Mouse (Mus musculus): ENCODE results near the gene Znrf2. TPM values are rescaled to one million over a fixed set of nuclear protein-coding genes. Genes with fewer than 3 reads are reported as not detected.

Gene Znrf2
- polyA plus RNA-seq, 1 experiment from 2014 or later = 3.0 TPM

DNA sequence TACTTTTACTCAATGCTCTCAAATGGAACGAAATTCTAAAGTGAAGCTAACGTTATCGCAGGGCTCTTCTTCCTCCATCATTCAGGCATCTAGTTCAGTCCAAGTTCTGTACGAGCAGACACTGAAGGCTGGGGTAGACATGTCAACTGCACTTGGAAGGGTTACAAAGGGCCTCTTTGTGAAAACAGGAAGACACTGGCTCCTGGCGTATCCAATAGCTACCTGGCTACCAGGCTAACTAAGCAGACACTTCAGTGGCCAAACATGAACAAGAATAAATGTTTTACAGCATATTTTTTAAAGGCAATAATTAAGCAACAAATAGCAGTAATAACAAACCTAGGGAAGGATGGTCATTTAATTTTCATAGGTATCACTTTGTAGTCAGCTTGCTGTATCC lies 21.7 kb upstream of the Znrf2 start:
- WGBS = 85% methylated on average over 5 of the region's 5 CpGs
- H3K9ac ChIP-seq (ENCODE audit: low read length) = no peak overlapping the region
- H3K4me2 ChIP-seq (ENCODE audit: low read depth, low read length, severe bottlenecking) = no peak overlapping the region
- no peak overlapping the region for H3K4me3 ChIP-seq (ENCODE audit: low read depth, low read length)
- no peak for DNase-seq (ENCODE audit: low spot score)
- H3K9me3 ChIP-seq (ENCODE audit: control insufficient read depth, low read length) = no peaks in the 10 kb centered on the region
- no peak for ATAC-seq (replicated peaks; ENCODE audit: low FRiP score)
- H3K27me3 ChIP-seq (ENCODE audit: control insufficient read depth, insufficient read depth, low read length) = no peaks in the 10 kb centered on the region
- no peaks in the 10 kb centered on the region for H3K36me3 ChIP-seq (ENCODE audit: control insufficient read depth, insufficient read depth, low read length)
- no peaks in the 10 kb centered on the region for H3K4me1 ChIP-seq (replicated peaks; ENCODE audit: control insufficient read depth, insufficient read depth, low read length)
- no peak overlapping the region for H3K27ac ChIP-seq (ENCODE audit: low read depth, low read length)

DNA sequence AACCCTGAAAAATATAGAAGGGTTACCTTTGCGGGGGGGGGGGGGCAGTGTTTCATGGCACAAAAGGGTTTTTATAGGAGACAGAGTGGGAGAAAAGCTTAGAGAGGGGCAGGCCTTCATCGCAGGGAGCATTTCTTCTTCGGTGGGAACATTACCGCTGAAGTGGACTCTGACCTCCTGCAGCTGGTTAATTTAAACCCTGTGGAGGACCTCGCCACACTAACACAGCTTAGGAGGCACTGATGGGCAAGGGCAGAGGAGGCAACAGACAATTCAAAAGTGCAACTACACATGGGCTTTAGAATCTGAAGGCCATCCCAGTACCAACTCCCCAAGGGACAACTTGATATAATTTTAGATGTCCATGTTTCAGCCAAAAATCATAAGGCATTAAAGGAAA lies 20.7 kb upstream of the Znrf2 start:
- Histone ChIP-seq H3K36me3 (ENCODE audit: control insufficient read depth, insufficient read depth, low read length) (no peaks in the 10 kb centered on the region), H3K27me3 (ENCODE audit: control insufficient read depth, insufficient read depth, low read length) (no peaks in the 10 kb centered on the region), H3K4me3 (ENCODE audit: low read depth, low read length) (no peak overlapping the region), H3K9me3 (ENCODE audit: control insufficient read depth, low read length) (no peaks in the 10 kb centered on the region), H3K4me1 (replicated peaks; ENCODE audit: control insufficient read depth, insufficient read depth, low read length) (no peaks in the 10 kb centered on the region), H3K4me2 (ENCODE audit: low read depth, low read length, severe bottlenecking) (no peak overlapping the region), H3K27ac (ENCODE audit: low read depth, low read length) (no peak overlapping the region), H3K9ac (ENCODE audit: low read length) (no peak overlapping the region)
- ATAC-seq (replicated peaks; ENCODE audit: low FRiP score) = no peak
- DNase-seq (ENCODE audit: low spot score) = no peak
- 76% methylated on average over 5 of the region's 5 CpGs for WGBS

DNA sequence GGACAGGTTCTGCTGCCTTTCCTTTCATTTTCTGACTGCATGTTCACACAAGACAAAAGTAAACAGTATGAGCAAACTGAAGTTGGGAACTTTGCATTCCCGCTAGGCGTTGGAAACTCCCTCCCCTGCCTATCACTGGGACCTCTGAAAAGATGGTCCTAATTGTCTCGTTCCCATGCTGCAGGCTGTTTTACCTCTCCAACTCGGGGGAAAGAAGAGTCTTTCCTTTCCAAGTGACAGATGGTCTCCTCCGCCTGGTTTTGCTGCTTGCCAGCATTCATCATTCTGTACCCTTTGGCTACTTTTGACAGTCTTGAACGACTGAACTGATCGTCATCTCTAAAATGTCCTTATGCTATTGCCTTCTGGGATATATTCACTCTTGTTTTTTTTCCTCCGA lies 14.4 kb upstream of the Znrf2 start:
- Histone ChIP-seq H3K9me3 (ENCODE audit: control insufficient read depth, low read length) (no peaks in the 10 kb centered on the region), H3K9ac (ENCODE audit: low read length) (no peak overlapping the region), H3K4me2 (ENCODE audit: low read depth, low read length, severe bottlenecking) (no peak overlapping the region), H3K4me1 (replicated peaks; ENCODE audit: control insufficient read depth, insufficient read depth, low read length) (no peaks in the 10 kb centered on the region), H3K4me3 (ENCODE audit: low read depth, low read length) (no peak overlapping the region), H3K27me3 (ENCODE audit: control insufficient read depth, insufficient read depth, low read length) (no peaks in the 10 kb centered on the region), H3K36me3 (ENCODE audit: control insufficient read depth, insufficient read depth, low read length) (no peaks in the 10 kb centered on the region), H3K27ac (ENCODE audit: low read depth, low read length) (no peak overlapping the region)
- no peak for DNase-seq (ENCODE audit: low spot score)
- ATAC-seq (replicated peaks; ENCODE audit: low FRiP score) = no peak
- 75% methylated on average over 8 of the region's 8 CpGs for WGBS

DNA sequence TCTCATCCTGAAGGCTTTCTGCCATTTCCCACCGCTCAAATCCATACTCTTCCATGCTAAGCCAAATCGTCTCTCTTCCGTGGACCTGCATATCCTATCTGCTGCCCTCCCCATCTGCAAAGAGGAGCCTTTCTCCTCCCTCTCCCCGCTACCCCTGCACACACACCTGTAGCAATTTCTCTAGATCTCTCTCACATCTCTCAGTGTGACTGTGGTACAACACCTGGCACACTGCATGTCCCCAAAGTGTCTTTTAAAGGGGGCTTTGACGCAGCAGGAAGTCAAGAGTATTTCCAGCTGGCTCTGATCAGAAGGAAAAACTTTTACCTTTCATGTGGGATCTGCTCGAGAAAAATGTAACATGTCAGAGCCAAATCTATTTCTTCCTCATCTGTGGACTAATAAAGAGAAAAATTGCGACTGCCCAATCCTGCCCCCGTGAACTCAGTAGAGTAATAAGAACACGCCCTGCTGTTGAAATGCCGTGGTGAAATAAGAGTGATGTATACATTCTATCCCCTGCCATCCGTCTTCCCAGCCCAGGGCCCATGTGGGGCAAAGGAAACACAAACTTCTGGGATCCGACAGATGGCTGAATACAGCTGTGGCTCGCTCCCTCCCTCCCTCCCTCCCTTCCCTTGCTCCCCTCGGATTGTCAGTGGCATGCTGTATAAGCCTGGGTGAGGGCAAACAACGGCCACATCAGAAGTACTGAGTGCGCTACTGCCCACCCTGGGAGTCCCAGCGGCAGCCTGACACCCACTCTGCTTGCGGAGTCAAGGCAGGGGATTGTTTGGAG lies 12.5 kb upstream of the Znrf2 start:
- no peak overlapping the region for H3K27ac ChIP-seq (ENCODE audit: low read depth, low read length)
- H3K4me2 ChIP-seq (ENCODE audit: low read depth, low read length, severe bottlenecking) = no peak overlapping the region
- 66% methylated on average over 18 of the region's 18 CpGs for WGBS
- H3K4me1 ChIP-seq (replicated peaks; ENCODE audit: control insufficient read depth, insufficient read depth, low read length) = no peaks in the 10 kb centered on the region
- no peaks in the 10 kb centered on the region for H3K27me3 ChIP-seq (ENCODE audit: control insufficient read depth, insufficient read depth, low read length)
- no peak for DNase-seq (ENCODE audit: low spot score)
- ATAC-seq (replicated peaks; ENCODE audit: low FRiP score) = no peak
- H3K4me3 ChIP-seq (ENCODE audit: low read depth, low read length) = no peak overlapping the region
- H3K9me3 ChIP-seq (ENCODE audit: control insufficient read depth, low read length) = no peaks in the 10 kb centered on the region
- no peaks in the 10 kb centered on the region for H3K36me3 ChIP-seq (ENCODE audit: control insufficient read depth, insufficient read depth, low read length)
- H3K9ac ChIP-seq (ENCODE audit: low read length) = no peak overlapping the region

DNA sequence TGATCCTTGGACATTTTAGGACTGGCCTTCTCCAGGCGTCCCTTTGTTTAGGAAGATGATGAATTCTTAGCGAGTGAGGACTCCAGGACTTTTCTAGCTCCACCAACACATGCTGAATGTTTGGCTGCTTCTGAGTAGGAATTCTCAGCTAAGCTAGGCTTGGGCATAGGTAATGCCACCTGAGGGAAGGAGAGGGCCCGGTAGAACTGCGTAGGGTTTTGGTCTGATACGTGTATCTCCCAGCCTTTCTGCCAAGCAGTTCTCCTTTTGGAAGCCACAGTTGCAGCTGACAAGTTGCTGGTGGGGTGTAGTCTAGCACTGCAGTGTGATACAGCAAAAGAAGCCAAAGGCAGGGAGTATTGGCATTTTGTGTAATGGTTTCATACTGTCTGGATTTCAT lies 10.9 kb upstream of the Znrf2 start:
- 79% methylated on average over 5 of the region's 5 CpGs for WGBS
- no peak overlapping the region for H3K9ac ChIP-seq (ENCODE audit: low read length)
- no peaks in the 10 kb centered on the region for H3K4me1 ChIP-seq (replicated peaks; ENCODE audit: control insufficient read depth, insufficient read depth, low read length)
- no peak for DNase-seq (ENCODE audit: low spot score)
- no peaks in the 10 kb centered on the region for H3K27me3 ChIP-seq (ENCODE audit: control insufficient read depth, insufficient read depth, low read length)
- no peak for ATAC-seq (replicated peaks; ENCODE audit: low FRiP score)
- no peaks in the 10 kb centered on the region for H3K36me3 ChIP-seq (ENCODE audit: control insufficient read depth, insufficient read depth, low read length)
- no peak overlapping the region for H3K27ac ChIP-seq (ENCODE audit: low read depth, low read length)
- no peak overlapping the region for H3K4me2 ChIP-seq (ENCODE audit: low read depth, low read length, severe bottlenecking)
- no peak overlapping the region for H3K4me3 ChIP-seq (ENCODE audit: low read depth, low read length)
- H3K9me3 ChIP-seq (ENCODE audit: control insufficient read depth, low read length) = no peaks in the 10 kb centered on the region

DNA sequence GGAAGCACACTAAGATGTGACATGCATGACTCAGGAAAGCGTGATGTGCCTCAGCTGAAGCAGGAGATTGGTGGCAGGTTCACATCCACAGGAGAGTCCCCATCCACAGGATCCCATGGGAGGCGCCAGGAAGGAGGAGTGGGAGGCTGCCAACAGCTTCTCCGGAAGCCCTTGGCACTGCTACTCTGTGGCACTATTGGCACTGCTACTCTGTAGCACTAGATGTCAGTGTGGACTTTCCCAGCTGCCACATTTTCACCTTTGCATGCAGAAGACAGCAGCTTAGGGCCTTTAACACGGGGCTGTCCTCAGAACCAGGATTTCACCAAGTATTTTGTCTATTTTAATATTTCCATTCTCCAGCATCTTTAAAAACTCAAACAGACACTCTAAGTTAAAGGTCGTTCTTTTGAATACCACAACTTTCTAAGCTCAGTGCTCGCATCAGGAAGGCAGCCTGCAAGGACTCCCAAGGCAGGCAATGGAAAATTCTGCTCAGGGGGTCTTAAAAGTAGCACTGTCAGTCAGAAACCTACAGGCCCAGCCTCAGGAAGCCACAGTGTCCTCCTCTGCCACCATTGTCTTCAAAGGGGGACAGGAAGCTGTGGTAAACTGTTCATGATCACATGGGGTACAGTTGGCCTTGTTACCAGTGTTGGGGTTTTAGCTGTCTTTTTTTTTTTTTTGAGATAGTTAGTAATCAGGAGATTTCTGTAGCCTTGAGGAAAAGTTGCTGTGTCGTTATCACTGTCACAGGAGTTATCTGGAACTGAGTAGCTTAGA lies 7.0 kb upstream of the Znrf2 start:
- Histone ChIP-seq H3K9me3 (ENCODE audit: control insufficient read depth, low read length) (no peaks in the 10 kb centered on the region), H3K9ac (ENCODE audit: low read length) (no peak overlapping the region), H3K4me3 (ENCODE audit: low read depth, low read length) (no peak overlapping the region), H3K27ac (ENCODE audit: low read depth, low read length) (no peak overlapping the region), H3K4me2 (ENCODE audit: low read depth, low read length, severe bottlenecking) (no peak overlapping the region), H3K4me1 (replicated peaks; ENCODE audit: control insufficient read depth, insufficient read depth, low read length) (no peaks in the 10 kb centered on the region), H3K27me3 (ENCODE audit: control insufficient read depth, insufficient read depth, low read length) (no peaks in the 10 kb centered on the region), H3K36me3 (ENCODE audit: control insufficient read depth, insufficient read depth, low read length) (no peaks in the 10 kb centered on the region)
- DNase-seq (ENCODE audit: low spot score) = no peak
- 74% methylated on average over 7 of the region's 7 CpGs for WGBS
- no peak for ATAC-seq (replicated peaks; ENCODE audit: low FRiP score)

DNA sequence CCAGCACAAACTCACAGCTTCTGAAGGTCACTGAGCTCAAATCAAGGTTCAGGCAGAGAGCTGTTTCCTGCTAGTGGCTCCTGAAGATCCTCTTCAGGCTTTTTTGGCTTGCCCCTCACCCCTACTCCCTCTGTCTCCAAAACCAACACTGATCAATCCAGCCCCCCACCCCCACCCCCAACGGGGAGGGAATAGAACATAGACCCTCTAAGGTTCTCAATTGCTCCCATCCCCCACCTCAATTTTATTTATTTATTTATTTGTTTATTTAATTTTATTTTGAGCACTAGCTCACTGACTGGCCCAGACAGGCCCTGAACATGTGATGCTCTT lies 6.4 kb upstream of the Znrf2 start:
- Histone ChIP-seq H3K4me2 (ENCODE audit: low read depth, low read length, severe bottlenecking) (no peak overlapping the region), H3K9ac (ENCODE audit: low read length) (no peak overlapping the region), H3K27me3 (ENCODE audit: control insufficient read depth, insufficient read depth, low read length) (no peaks in the 10 kb centered on the region), H3K4me3 (ENCODE audit: low read depth, low read length) (no peak overlapping the region), H3K4me1 (replicated peaks; ENCODE audit: control insufficient read depth, insufficient read depth, low read length) (no peaks in the 10 kb centered on the region), H3K9me3 (ENCODE audit: control insufficient read depth, low read length) (no peaks in the 10 kb centered on the region), H3K27ac (ENCODE audit: low read depth, low read length) (no peak overlapping the region), H3K36me3 (ENCODE audit: control insufficient read depth, insufficient read depth, low read length) (no peaks in the 10 kb centered on the region)
- WGBS = 72% methylated on average over 1 of the region's 1 CpGs
- no peak for DNase-seq (ENCODE audit: low spot score)
- no peak for ATAC-seq (replicated peaks; ENCODE audit: low FRiP score)

DNA sequence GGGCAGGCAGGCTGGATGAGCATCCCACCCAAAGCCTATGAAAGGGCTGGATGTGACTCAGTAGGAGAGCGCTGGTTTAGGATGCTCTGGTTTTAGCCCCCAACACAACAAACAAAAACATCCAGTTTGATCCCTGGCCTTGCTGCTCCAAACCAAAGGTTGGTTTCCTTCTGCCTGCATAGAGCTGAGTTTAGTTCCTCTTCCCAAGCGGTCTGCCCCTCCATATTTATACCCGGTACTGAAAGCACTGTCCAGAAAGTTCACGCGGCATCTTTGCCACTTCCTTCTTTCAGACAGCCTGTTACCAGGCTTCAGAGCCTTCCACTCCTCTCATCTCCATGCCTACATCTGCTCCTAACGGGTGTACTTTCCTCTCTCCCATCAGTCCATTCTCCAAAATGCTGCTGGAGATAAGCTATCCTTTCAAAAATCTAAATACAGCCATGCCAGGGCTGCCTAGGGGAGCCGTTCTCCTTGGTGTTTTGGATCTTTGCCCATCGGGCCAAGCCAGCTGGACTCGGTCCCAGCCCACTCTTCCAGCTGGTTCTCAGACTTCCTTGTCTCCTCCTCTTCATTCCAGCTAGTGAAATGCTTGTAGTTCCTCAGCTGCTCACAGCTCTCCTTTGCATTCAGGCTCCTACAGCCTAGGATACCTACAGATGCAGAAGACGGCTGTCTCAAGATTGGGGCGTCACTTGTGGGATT lies 5.0 kb upstream of the Znrf2 start:
- Histone ChIP-seq H3K4me2 (ENCODE audit: low read depth, low read length, severe bottlenecking) (no peak overlapping the region), H3K4me1 (replicated peaks; ENCODE audit: control insufficient read depth, insufficient read depth, low read length) (no peaks in the 10 kb centered on the region), H3K9ac (ENCODE audit: low read length) (no peak overlapping the region), H3K27ac (ENCODE audit: low read depth, low read length) (no peak overlapping the region), H3K36me3 (ENCODE audit: control insufficient read depth, insufficient read depth, low read length) (no peaks in the 10 kb centered on the region), H3K27me3 (ENCODE audit: control insufficient read depth, insufficient read depth, low read length) (no peaks in the 10 kb centered on the region), H3K4me3 (ENCODE audit: low read depth, low read length) (no peak overlapping the region), H3K9me3 (ENCODE audit: control insufficient read depth, low read length) (no peaks in the 10 kb centered on the region)
- no peak for DNase-seq (ENCODE audit: low spot score)
- WGBS = 85% methylated on average over 11 of the region's 11 CpGs
- no peak for ATAC-seq (replicated peaks; ENCODE audit: low FRiP score)
